Mouse (Mus musculus): Measurements from ENCODE around the gene Cyp4a14. TPM values are rescaled to one million over a fixed set of nuclear protein-coding genes. Genes with fewer than 3 reads are reported as not detected.
"Not testable (repeated sequence)": the region's sequence is repeated elsewhere in the genome, so short reads cannot be mapped to it uniquely, and the experiment has no call there.

The Cyp4a14 gene
- polyA plus RNA-seq, 1 experiment from 2014 or later: not detected

DNA sequence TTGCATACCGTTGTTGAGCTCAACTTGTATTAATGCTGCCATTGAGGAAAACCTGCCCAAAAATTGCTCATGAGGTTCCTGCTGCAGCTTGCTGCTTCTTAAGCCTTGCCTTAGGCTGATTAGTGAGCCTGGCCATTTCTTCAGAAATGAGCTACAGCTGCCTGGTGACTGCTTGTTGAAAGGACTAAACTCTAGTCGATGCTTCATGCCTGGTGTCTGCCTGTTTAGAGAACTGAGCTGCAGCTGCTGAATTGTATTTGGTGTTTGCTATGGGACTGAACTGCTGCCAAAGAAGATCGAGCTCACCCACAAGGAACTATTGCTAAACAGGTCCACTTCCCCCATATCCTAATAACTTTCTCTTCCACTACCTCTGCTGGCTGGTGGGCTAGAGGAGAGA lies 22.4 kb downstream of the Cyp4a14 start:
- not testable (repeated sequence) for ATAC-seq (ENCODE audit: low FRiP score); H3K27ac ChIP-seq (ENCODE audit: low read depth, low read length); H3K9ac ChIP-seq (ENCODE audit: low read length); DNase-seq (ENCODE audit: low spot score, missing footprints); H3K27me3 ChIP-seq (ENCODE audit: control insufficient read depth, insufficient read depth, low read length); H3K4me2 ChIP-seq; H3K4me3 ChIP-seq (ENCODE audit: low read depth, low read length); H3K36me3 ChIP-seq (ENCODE audit: control insufficient read depth, insufficient read depth, low read length); H3K4me1 ChIP-seq (ENCODE audit: control insufficient read depth, insufficient read depth, low read length); H3K9me3 ChIP-seq (ENCODE audit: control insufficient read depth, low read length)
- 78% methylated on average over 3 of the region's 3 CpGs for WGBS

DNA sequence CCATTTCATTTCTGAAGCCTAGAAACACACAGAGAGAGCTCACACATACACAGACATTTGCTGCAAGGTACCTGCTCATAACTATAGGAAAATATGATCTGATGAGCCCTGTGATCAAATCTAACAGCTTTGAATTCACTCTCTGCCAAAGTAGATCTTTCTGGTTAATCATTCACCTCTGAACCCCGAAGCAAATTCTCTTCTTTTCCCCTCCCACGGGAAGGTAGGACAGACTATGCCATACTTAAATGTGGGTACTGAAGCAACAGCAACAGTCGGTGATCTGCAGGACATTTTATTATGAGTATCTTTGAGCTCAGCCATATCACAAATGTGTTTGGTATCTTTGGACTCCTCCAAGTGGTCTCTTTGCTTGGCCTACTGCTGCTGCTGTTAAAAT lies 43.6 kb downstream of the Cyp4a14 start, which contains the start of gene Cyp4a30b:
Cyp4a30b (plus strand) TSS at position 301 of the 400 bp plus-strand sequence.
- no peaks in the 10 kb centered on the region for H3K36me3 ChIP-seq (ENCODE audit: control insufficient read depth, insufficient read depth, low read length)
- no peak within 1 kb of the TSS for H3K27ac ChIP-seq (ENCODE audit: low read depth, low read length)
- H3K9me3 ChIP-seq (ENCODE audit: control insufficient read depth, low read length): no peaks in the 10 kb centered on the region
- no peak within 1 kb of the TSS for H3K4me3 ChIP-seq (ENCODE audit: low read depth, low read length)
- ATAC-seq (ENCODE audit: low FRiP score): no peak
- 83% methylated on average over 3 of the region's 3 CpGs for WGBS
- no peak within 1 kb of the TSS for H3K9ac ChIP-seq (ENCODE audit: low read length)
- H3K27me3 ChIP-seq (ENCODE audit: control insufficient read depth, insufficient read depth, low read length): no peaks in the 10 kb centered on the region
- no peak for DNase-seq (ENCODE audit: low spot score, missing footprints)
- H3K4me1 ChIP-seq (ENCODE audit: control insufficient read depth, insufficient read depth, low read length): no peaks in the 10 kb centered on the region
- H3K4me2 ChIP-seq: no peak within 1 kb of the TSS

DNA sequence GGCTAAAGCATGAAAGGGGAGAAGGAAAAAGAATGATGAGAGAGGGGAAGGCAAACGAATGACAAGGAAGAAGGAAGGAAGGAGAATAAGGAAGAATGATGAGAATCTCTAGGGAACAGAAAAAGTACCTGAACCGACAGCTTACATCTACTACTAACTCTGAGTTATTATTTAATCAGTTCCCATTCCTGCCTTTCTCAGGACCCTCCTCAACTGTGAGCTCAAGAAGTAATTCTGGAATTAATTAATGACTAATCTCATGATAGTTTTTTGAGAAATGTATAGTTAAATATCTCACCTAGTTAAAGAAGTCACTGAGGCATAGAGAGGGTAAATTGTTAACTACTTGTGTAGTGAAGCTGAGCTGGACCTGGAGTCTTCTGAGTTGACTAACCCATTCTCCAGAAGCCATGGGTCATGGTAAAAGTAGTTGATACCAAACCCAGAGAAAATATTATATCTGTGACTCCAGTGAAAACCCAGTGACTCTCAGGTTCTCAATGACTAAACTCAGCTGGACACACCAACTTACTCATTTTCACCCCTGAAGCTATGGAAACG lies 45.3 kb downstream of the Cyp4a14 start:
- H3K9me3 ChIP-seq (ENCODE audit: control insufficient read depth, low read length): no peaks in the 10 kb centered on the region
- H3K9ac ChIP-seq (ENCODE audit: low read length): no peak overlapping the region
- H3K4me2 ChIP-seq: no peak overlapping the region
- WGBS: 69% methylated on average over 3 of the region's 3 CpGs
- ATAC-seq (ENCODE audit: low FRiP score) (no peak), DNase-seq (ENCODE audit: low spot score, missing footprints) (no peak)
- H3K27ac ChIP-seq (ENCODE audit: low read depth, low read length): no peak overlapping the region
- H3K27me3 ChIP-seq (ENCODE audit: control insufficient read depth, insufficient read depth, low read length): no peaks in the 10 kb centered on the region
- no peaks in the 10 kb centered on the region for H3K4me1 ChIP-seq (ENCODE audit: control insufficient read depth, insufficient read depth, low read length)
- no peaks in the 10 kb centered on the region for H3K36me3 ChIP-seq (ENCODE audit: control insufficient read depth, insufficient read depth, low read length)
- no peak overlapping the region for H3K4me3 ChIP-seq (ENCODE audit: low read depth, low read length)

Other genes with a start within 250 kb of the Cyp4a14 start
- gene Cyp4a12a, start 197.1 kb downstream of the Cyp4a14 start, polyA plus RNA-seq (2014; fragmentation: Nextera tagmentation; extraction: Ambion mirVana): not detected in 2 replicates
- gene Cyp4a12b, start 84.5 kb downstream of the Cyp4a14 start, polyA plus RNA-seq (2014; fragmentation: Nextera tagmentation; extraction: Ambion mirVana): not detected in 2 replicates
- not detected in 2 replicates for gene Cyp4a30b, start 43.5 kb downstream of the Cyp4a14 start, polyA plus RNA-seq (2014; fragmentation: Nextera tagmentation; extraction: Ambion mirVana)
- gene Cyp4a10, start 22.1 kb upstream of the Cyp4a14 start, polyA plus RNA-seq (2014; fragmentation: Nextera tagmentation; extraction: Ambion mirVana): not detected in 2 replicates
- gene Cyp4a31, start 67.5 kb upstream of the Cyp4a14 start, polyA plus RNA-seq (2014; fragmentation: Nextera tagmentation; extraction: Ambion mirVana): not detected in 2 replicates
- gene Cyp4a32, start 104.8 kb upstream of the Cyp4a14 start, polyA plus RNA-seq (2014; fragmentation: Nextera tagmentation; extraction: Ambion mirVana): not detected in 2 replicates
- gene Cyp4b1, start 151.6 kb upstream of the Cyp4a14 start, polyA plus RNA-seq (2014; fragmentation: Nextera tagmentation; extraction: Ambion mirVana): 0.12 TPM in 1 of 2 replicates, not detected in the other
- 42.8 and 46.4 TPM in 2 replicates for gene Efcab14, start 241.6 kb upstream of the Cyp4a14 start, polyA plus RNA-seq (2014; fragmentation: Nextera tagmentation; extraction: Ambion mirVana)

Data from midbrain, embryonic 11.5 days (tissue).